8 mouse cellular contexts compared by ENCODE assay signal in genomic region chr16:3909118-3909517, GRCm38 (mm10). TPM values are rescaled to one million over a fixed set of nuclear protein-coding genes. Genes with fewer than 3 reads are reported as not detected.
DNase-seq lines count a peak whose midpoint lies in the region; ATAC-seq and TF ChIP-seq lines count a peak whose summit lies in the region.

No protein-coding gene starts in this region.

- peaks cover 15% of the 10 kb centered on the region for H3K36me3 ChIP-seq in C2C12 (ENCODE audit: control insufficient read depth, insufficient read depth)
- H3K36me3 ChIP-seq in forebrain, embryonic 12.5 days (replicated peaks): peaks cover 33% of the 10 kb centered on the region
- H3K36me3 ChIP-seq in liver, embryonic 14.5 days (replicated peaks; ENCODE audit: control insufficient read depth, insufficient read depth, low read depth): peaks cover 8% of the 10 kb centered on the region

- peaks cover 5% of the 10 kb centered on the region for H3K79me3 ChIP-seq in C2C12 (ENCODE audit: low read depth)

- peaks cover 18% of the 10 kb centered on the region for H3K79me2 ChIP-seq in C2C12 (ENCODE audit: control insufficient read depth, insufficient read depth)

- peak overlapping the region; percentile 89 for H3ac ChIP-seq in C2C12 (ENCODE audit: control insufficient read depth, insufficient read length, low read depth)

- intact Hi-C loops in gastrocnemius, adult 2 months (cut with DNase I): loop anchor here (2.0 kb wide), 2 partner anchors 70 to 96 kb away; no protein-coding TSS in a partner anchor

- no peak for ATAC-seq in forebrain, embryonic 12.5 days (ENCODE audit: low FRiP score)
- ATAC-seq in liver, embryonic 14.5 days (ENCODE audit: insufficient read depth): no peak

- no peak for DNase-seq in gastrocnemius, adult 2 months
- no peak for DNase-seq in gastrocnemius, adult 8-10 months (ENCODE audit: low spot score in 2 of 2)
- DNase-seq in liver, embryonic 14.5 days (ENCODE audit: low read depth in 3 of 3, low spot score in 3 of 3): no peak
- no peak for DNase-seq in adrenal gland, adult 2 months
- no peak for DNase-seq in adrenal gland, adult 18-20 months (ENCODE audit: low spot score in 2 of 2)
- no peak for DNase-seq in gastrocnemius, postnatal 25 days

- H3K9ac ChIP-seq in forebrain, embryonic 12.5 days: peak overlapping the region; percentile 73
- H3K9ac ChIP-seq in liver, embryonic 14.5 days (replicated peaks): peak overlapping the region; percentile 65

- H3K4me2 ChIP-seq in forebrain, embryonic 12.5 days: peak overlapping the region; percentile 79
- H3K4me2 ChIP-seq in liver, embryonic 14.5 days (ENCODE audit: low read depth): peak overlapping the region; percentile 86

- H3K4me1 ChIP-seq in forebrain, embryonic 12.5 days: peaks cover 9% of the 10 kb centered on the region
- peaks cover 0 to 5% of the 10 kb centered on the region in 2 experiments; a peak in 2 of 4 replicates for H3K4me1 ChIP-seq in liver, embryonic 14.5 days (replicated peaks; ENCODE audit: control insufficient read depth in 2 of 2, insufficient read depth in 2 of 2, low read length in 1 of 2)

- no peak for TF ChIP-seq CTCF in gastrocnemius, adult 2 months (IDR thresholded peaks at IDR 0.05)
- TF ChIP-seq CTCF in C2C12 (IDR thresholded peaks at IDR 0.05; ENCODE audit: control insufficient read depth, insufficient read depth, insufficient read length): no peak
- TF ChIP-seq CTCF in liver, embryonic 14.5 days (IDR thresholded peaks at IDR 0.05; ENCODE audit: low read depth): no peak

- H3K9me3 ChIP-seq in forebrain, embryonic 12.5 days: no peaks in the 10 kb centered on the region
- no peaks in the 10 kb centered on the region for H3K9me3 ChIP-seq in liver, embryonic 14.5 days (ENCODE audit: control insufficient read depth, low read length)

- peak overlapping the region; percentile 87 for H3K4me3 ChIP-seq in gastrocnemius, adult 2 months
- H3K4me3 ChIP-seq in C2C12 (ENCODE audit: insufficient read depth, poor library complexity, severe bottlenecking): peak overlapping the region; percentile 35
- peak overlapping the region; percentile 63 for H3K4me3 ChIP-seq in forebrain, embryonic 12.5 days (replicated peaks)
- peak overlapping the region; percentile 59 to 87 for H3K4me3 ChIP-seq in liver, embryonic 14.5 days (ENCODE audit: insufficient read depth in 1 of 2, low read depth in 2 of 2, low read length in 2 of 2)

- no peaks in the 10 kb centered on the region for H3K27me3 ChIP-seq in C2C12 (ENCODE audit: control insufficient read depth, insufficient read depth, insufficient read length)
- no peaks in the 10 kb centered on the region for H3K27me3 ChIP-seq in forebrain, embryonic 12.5 days
- H3K27me3 ChIP-seq in liver, embryonic 14.5 days (ENCODE audit: control insufficient read depth, insufficient read depth, low read length): no peaks in the 10 kb centered on the region

- no peak for TF ChIP-seq EP300 in liver, embryonic 14.5 days (IDR thresholded peaks at IDR 0.05; ENCODE audit: low read depth)

- peak overlapping the region; percentile 87 for H3K27ac ChIP-seq in gastrocnemius, adult 2 months
- peak overlapping the region; percentile 74 for H3K27ac ChIP-seq in forebrain, embryonic 12.5 days
- H3K27ac ChIP-seq in liver, embryonic 14.5 days: no peak overlapping the region

- WGBS in forebrain, embryonic 12.5 days: 10% methylated on average over 20 of the region's 20 CpGs
- 1% methylated on average over 20 of the region's 20 CpGs for WGBS in liver, embryonic 14.5 days (ENCODE audit: insufficient replicate concordance)

TF ChIP-seq in C2C12, 6 proteins besides CTCF, POLR2A, EP300 and RAD21:
- no peak for TF ChIP-seq CEBPB (IDR thresholded peaks at IDR 0.05; ENCODE audit: low read depth)
- no peak for TF ChIP-seq USF1 (IDR thresholded peaks at IDR 0.05; ENCODE audit: low read depth)
- TF ChIP-seq MAX (IDR thresholded peaks at IDR 0.05): no peak
- TF ChIP-seq FOSL1 (IDR thresholded peaks at IDR 0.05; ENCODE audit: insufficient read depth, low read length, poor library complexity, severe bottlenecking): no peak
- TF ChIP-seq MYOG (IDR thresholded peaks at IDR 0.05; ENCODE audit: control insufficient read depth, extremely low read depth, insufficient read length): no peak
- no peak for TF ChIP-seq MYOD1 (IDR thresholded peaks at IDR 0.05; ENCODE audit: control insufficient read depth, insufficient read length, low read depth)

RNA-seq across cellular contexts. Expression of gene Cluap1, which starts 0.5 kb away (rescaled TPM):
- 1 to 10 TPM; 8.0 to 9.1 TPM for total RNA-seq in gastrocnemius, adult 2 months (2021)
- 1 to 10 TPM; 5.9 to 8.3 (median 7.1) TPM for total RNA-seq in gastrocnemius, adult 8-10 months (2022)
- polyA plus RNA-seq in C2C12 (2012; fragmentation: generic; extraction: Trizol): 7.7 TPM
- 25.5 and 28.1 TPM in 2 replicates for polyA plus RNA-seq in forebrain, embryonic 12.5 days (2016; fragmentation: Nextera tagmentation; extraction: Ambion mirVana)
- 2.5 and 5.6 TPM in 2 replicates for polyA plus RNA-seq in liver, embryonic 14.5 days (2012; rRNA removed)
- polyA plus RNA-seq in liver, embryonic 14.5 days (2014; fragmentation: Nextera tagmentation; extraction: Ambion mirVana): 8.4 and 9.2 TPM in 2 replicates
- total RNA-seq in adrenal gland, adult 2 months (2021): 10 to 100 TPM; 14.4 to 18.2 TPM
- polyA plus RNA-seq in adrenal gland, adult 2 months (2012; rRNA removed): 10.3 and 15.2 TPM in 2 replicates
- total RNA-seq in adrenal gland, adult 18-20 months (2021): 10 to 100 TPM; 12.0 to 16.4 TPM
- total RNA-seq in gastrocnemius, postnatal 25 days (2021): 1 to 10 TPM; 7.4 TPM

RNA-seq across cellular contexts. Expression of gene 1700037C18Rik, which starts 0.6 kb away (rescaled TPM):
- total RNA-seq in gastrocnemius, adult 2 months (2021): 1 to 10 TPM; 1.9 to 2.0 TPM
- 1 to 10 TPM; 2.4 to 3.0 (median 2.6) TPM for total RNA-seq in gastrocnemius, adult 8-10 months (2022)
- polyA plus RNA-seq in C2C12 (2012; fragmentation: generic; extraction: Trizol): 5.9 TPM
- polyA plus RNA-seq in forebrain, embryonic 12.5 days (2016; fragmentation: Nextera tagmentation; extraction: Ambion mirVana): 8.2 and 9.2 TPM in 2 replicates
- polyA plus RNA-seq in liver, embryonic 14.5 days (2012; rRNA removed): 0.75 and 1.4 TPM in 2 replicates
- 1.6 and 2.4 TPM in 2 replicates for polyA plus RNA-seq in liver, embryonic 14.5 days (2014; fragmentation: Nextera tagmentation; extraction: Ambion mirVana)
- 1 to 10 TPM; 4.0 to 6.3 TPM for total RNA-seq in adrenal gland, adult 2 months (2021)
- 11.4 and 11.9 TPM in 2 replicates for polyA plus RNA-seq in adrenal gland, adult 2 months (2012; rRNA removed)
- 1 to 10 TPM; 3.7 to 3.8 TPM for total RNA-seq in adrenal gland, adult 18-20 months (2021)
- 1 to 10 TPM; 1.5 to 1.6 TPM for total RNA-seq in gastrocnemius, postnatal 25 days (2021)

RNA-seq across cellular contexts. Expression of gene Gm20695, which starts 24.7 kb away (rescaled TPM):
- under 1 TPM in 1 of 2 experiments, not detected in 1; 0.31 TPM for total RNA-seq in gastrocnemius, adult 2 months (2021)
- total RNA-seq in gastrocnemius, adult 8-10 months (2022): under 1 TPM in 1 of 4 experiments, not detected in 3; 0.65 TPM
- polyA plus RNA-seq in C2C12 (2012; fragmentation: generic; extraction: Trizol): 0.22 TPM
- 1.5 and 3.9 TPM in 2 replicates for polyA plus RNA-seq in forebrain, embryonic 12.5 days (2016; fragmentation: Nextera tagmentation; extraction: Ambion mirVana)
- polyA plus RNA-seq in liver, embryonic 14.5 days (2012; rRNA removed): 0.17 and 0.26 TPM in 2 replicates
- 0.46 and 0.75 TPM in 2 replicates for polyA plus RNA-seq in liver, embryonic 14.5 days (2014; fragmentation: Nextera tagmentation; extraction: Ambion mirVana)
- total RNA-seq in adrenal gland, adult 2 months (2021): under 1 TPM in 1 of 2 experiments, not detected in 1; 0.52 TPM
- not detected in 2 replicates for polyA plus RNA-seq in adrenal gland, adult 2 months (2012; rRNA removed)
- total RNA-seq in adrenal gland, adult 18-20 months (2021): 1 to 10 TPM; 1.1 to 1.4 TPM
- total RNA-seq in gastrocnemius, postnatal 25 days (2021): not detected

RNA-seq across cellular contexts. Expression of gene Zfp597, which starts 24.8 kb away (rescaled TPM):
- 1 to 10 TPM; 6.3 to 6.6 TPM for total RNA-seq in gastrocnemius, adult 2 months (2021)
- total RNA-seq in gastrocnemius, adult 8-10 months (2022): 1 to 10 TPM; 6.5 to 9.3 (median 7.1) TPM
- 1.1 TPM for polyA plus RNA-seq in C2C12 (2012; fragmentation: generic; extraction: Trizol)
- 9.7 and 12.9 TPM in 2 replicates for polyA plus RNA-seq in forebrain, embryonic 12.5 days (2016; fragmentation: Nextera tagmentation; extraction: Ambion mirVana)
- polyA plus RNA-seq in liver, embryonic 14.5 days (2012; rRNA removed): 1.6 and 2.0 TPM in 2 replicates
- 1.4 and 2.0 TPM in 2 replicates for polyA plus RNA-seq in liver, embryonic 14.5 days (2014; fragmentation: Nextera tagmentation; extraction: Ambion mirVana)
- total RNA-seq in adrenal gland, adult 2 months (2021): 10 to 100 TPM; 11.7 to 19.7 TPM
- polyA plus RNA-seq in adrenal gland, adult 2 months (2012; rRNA removed): 3.2 and 4.1 TPM in 2 replicates
- 10 to 100 TPM; 15.1 to 25.1 TPM for total RNA-seq in adrenal gland, adult 18-20 months (2021)
- total RNA-seq in gastrocnemius, postnatal 25 days (2021): 1 to 10 TPM; 5.2 to 6.5 TPM

RNA-seq across cellular contexts. Expression of gene Naa60, which starts 36.9 kb away (rescaled TPM):
- 10 to 100 TPM; 29.7 to 45.7 TPM for total RNA-seq in gastrocnemius, adult 2 months (2021)
- total RNA-seq in gastrocnemius, adult 8-10 months (2022): 10 to 100 TPM; 35.2 to 54.2 (median 42.0) TPM
- 27.1 TPM for polyA plus RNA-seq in C2C12 (2012; fragmentation: generic; extraction: Trizol)
- 60.6 and 65.2 TPM in 2 replicates for polyA plus RNA-seq in forebrain, embryonic 12.5 days (2016; fragmentation: Nextera tagmentation; extraction: Ambion mirVana)
- polyA plus RNA-seq in liver, embryonic 14.5 days (2012; rRNA removed): 14.9 and 15.5 TPM in 2 replicates
- polyA plus RNA-seq in liver, embryonic 14.5 days (2014; fragmentation: Nextera tagmentation; extraction: Ambion mirVana): 19.3 and 20.4 TPM in 2 replicates
- 100 to 1,000 TPM in 1 of 2 experiments, 10 to 100 TPM in 1; 75.7 to 106 TPM for total RNA-seq in adrenal gland, adult 2 months (2021)
- 91.3 and 122 TPM in 2 replicates for polyA plus RNA-seq in adrenal gland, adult 2 months (2012; rRNA removed)
- 10 to 100 TPM; 63.9 to 94.4 TPM for total RNA-seq in adrenal gland, adult 18-20 months (2021)
- total RNA-seq in gastrocnemius, postnatal 25 days (2021): 10 to 100 TPM; 22.7 to 29.7 TPM

Comparison
In these comparisons a context has a peak if more than half of its experiments do, and no peak if none do; other contexts are left out.
1. H3K4me3 ChIP-seq: peak in every context shown above with its lines; median percentile 87 in gastrocnemius, adult 2 months; 73 in liver, embryonic 14.5 days; 63 in forebrain, embryonic 12.5 days; 35 in C2C12.